Mouse (Mus musculus): ENCODE data around the gene Zfp26. TPM values are rescaled to one million over a fixed set of nuclear protein-coding genes. Genes with fewer than 3 reads are reported as not detected.

The Zfp26 gene
- total RNA-seq, 1 experiment from 2014 or later, result 27.5 TPM

DNA sequence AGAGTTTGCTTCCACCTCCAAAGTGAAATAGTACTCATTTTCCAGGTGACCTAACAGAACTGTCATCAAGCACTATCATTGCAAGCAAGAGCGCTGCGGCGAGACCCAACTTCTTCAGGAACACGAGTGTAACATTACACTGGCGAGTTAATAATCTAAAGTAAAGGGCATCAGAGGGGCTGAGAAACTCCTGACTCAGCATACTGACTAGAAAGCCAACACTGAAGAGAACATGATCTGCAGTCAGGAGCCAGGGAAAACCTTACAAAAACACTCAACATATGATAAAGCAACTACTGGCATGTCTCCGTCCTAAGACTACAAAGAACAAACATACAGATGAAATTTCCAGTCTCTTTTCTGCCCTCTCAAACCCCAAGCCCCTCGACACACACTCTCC is 76.3 kb downstream of the Zfp26 start:
- ATAC-seq (replicated peaks; ENCODE audit: insufficient number of reproducible peaks, low FRiP score, low TSS enrichment, poor library complexity, severe bottlenecking), result no peak

Other genes with a start within 250 kb of the Zfp26 start
- not detected in 3 replicates for gene Olfr871, start 248.0 kb downstream of the Zfp26 start, total RNA-seq (2017)
- not detected in 3 replicates for gene Olfr872, start 223.0 kb downstream of the Zfp26 start, total RNA-seq (2017)
- not detected in 3 replicates for gene Olfr39, start 177.8 kb downstream of the Zfp26 start, total RNA-seq (2017)
- not detected in 3 replicates for gene Olfr873, start 161.6 kb downstream of the Zfp26 start, total RNA-seq (2017)
- gene Olfr18, start 124.1 kb downstream of the Zfp26 start, total RNA-seq (2017), result not detected in 3 replicates
- gene Zfp560, start 75.0 kb downstream of the Zfp26 start, total RNA-seq (2017), result 5.3 to 23.0 TPM (median 13.5 TPM) in 3 replicates
- gene Zfp426, start 32.6 kb upstream of the Zfp26 start, total RNA-seq (2017), result 10.9 to 21.2 TPM (median 15.1 TPM) in 3 replicates
- 27.5 to 43.8 TPM (median 36.4 TPM) in 3 replicates for gene Zfp266, start 61.3 kb upstream of the Zfp26 start, total RNA-seq (2017)
- 5.1 to 8.3 TPM (median 7.2 TPM) in 3 replicates for gene Zfp846, start 121.1 kb upstream of the Zfp26 start, total RNA-seq (2017)
- gene Ubl5, start 182.7 kb upstream of the Zfp26 start, total RNA-seq (2017), result 124 to 185 TPM (median 175 TPM) in 3 replicates
- 12.6 to 30.1 TPM (median 19.3 TPM) in 3 replicates for gene Fbxl12, start 184.6 kb upstream of the Zfp26 start, total RNA-seq (2017)
- gene Pin1, start 191.9 kb upstream of the Zfp26 start, total RNA-seq (2017), result 7.1 to 11.7 TPM (median 8.4 TPM) in 3 replicates

Data from monocyte, adult 5-6 weeks (primary cell).